Mouse (Mus musculus) liver, embryonic 15.5 days (tissue): Measurements from ENCODE around the gene Magea1. TPM values are rescaled to one million over a fixed set of nuclear protein-coding genes. Genes with fewer than 3 reads are reported as not detected.
"Not testable (repeated sequence)": the region's sequence is repeated elsewhere in the genome, so short reads cannot be mapped to it uniquely, and the experiment has no call there.

Experiments used
- ATAC-seq: fragments of 200-750 bp; cut with Nextera tagmentation; 2 replicates; pipeline ENCODE4 v1.8.0; 2017; ENCODE audit warnings: moderate number of reproducible peaks, mild to moderate bottlenecking, moderate library complexity; ENCODE audit not compliant: insufficient read depth
- H3K27ac ChIP-seq: fragments of 300-500 bp; sonication (generic); replicated peaks from 2 replicates; pipeline ENCODE4 v1.5.1; 2015; ENCODE audit warnings: mild to moderate bottlenecking, inconsistent platforms
- H3K27me3 ChIP-seq: fragments of 300-500 bp; sonication (generic); 2 replicates; pipeline ENCODE4 v1.6.1; 2015; ENCODE audit warnings: mild to moderate bottlenecking, inconsistent platforms
- H3K36me3 ChIP-seq: fragments of 300-500 bp; sonication (generic); replicated peaks from 2 replicates; pipeline ENCODE4 v1.6.1; 2015; ENCODE audit warnings: moderate library complexity, mild to moderate bottlenecking, inconsistent platforms
- H3K4me1 ChIP-seq: fragments of 300-500 bp; sonication (generic); replicated peaks from 2 replicates; pipeline ENCODE4 v1.6.1; 2015; ENCODE audit warnings: inconsistent platforms
- H3K4me2 ChIP-seq: fragments of 300-500 bp; sonication (generic); 2 replicates; pipeline ENCODE4 v1.6.1; 2015; ENCODE audit warnings: moderate library complexity, mild to moderate bottlenecking, inconsistent platforms
- H3K4me3 ChIP-seq: fragments of 300-500 bp; sonication (generic); replicated peaks from 2 replicates; pipeline ENCODE4 v1.5.1; 2015; ENCODE audit warnings: mild to moderate bottlenecking, inconsistent platforms
- H3K9ac ChIP-seq: fragments of 300-500 bp; sonication (generic); 2 replicates; pipeline ENCODE4 v1.6.1; 2015; ENCODE audit warnings: moderate library complexity, mild to moderate bottlenecking, inconsistent platforms
- H3K9me3 ChIP-seq: fragments of 300-500 bp; sonication (generic); replicated peaks from 2 replicates; pipeline ENCODE4 v1.6.1; 2016; ENCODE audit warnings: inconsistent platforms
- WGBS: fragments of 180-500 bp; shearing (Covaris S2); methylation state at CpG from one replicate; pipeline ENCODE4 v1.1.7; 2015; ENCODE audit warnings: mixed read lengths; ENCODE audit not compliant: insufficient replicate concordance; 5-methylcytosine and 5-hydroxymethylcytosine counted together
- polyA plus RNA-seq: library from polyadenylated mRNA; unstranded; fragments of >200 nt; fragmentation: Nextera tagmentation; extraction: Ambion mirVana; gene quantifications from 2 replicates; pipeline ENCODE4 v1.2.1, GENCODE M21; 2015

Magea1 gene
- not detected in 2 replicates for polyA plus RNA-seq

DNA sequence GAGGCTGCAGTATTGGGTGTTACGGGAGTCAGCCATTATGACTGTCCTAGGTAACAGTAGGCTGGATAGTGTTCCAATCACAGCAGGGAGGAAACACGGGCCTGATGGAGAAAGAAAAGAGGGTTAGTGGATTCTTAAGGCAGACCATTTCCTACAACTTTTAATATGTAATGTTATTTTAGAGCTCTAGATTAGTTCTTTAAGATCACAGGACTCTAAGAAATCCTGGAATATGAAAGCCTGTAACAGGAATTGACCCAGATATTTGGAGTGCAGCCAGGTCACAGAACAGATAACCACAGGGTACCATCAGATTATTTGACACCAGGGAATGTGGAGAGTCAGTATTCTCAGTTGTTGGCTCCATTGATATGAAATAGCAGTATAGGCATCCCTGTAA, at the start of gene Magea1:
Magea1 (minus strand) TSS at position 101 of the 400 bp plus-strand sequence.
- H3K27me3 ChIP-seq, H3K9ac ChIP-seq, H3K36me3 ChIP-seq, ATAC-seq, H3K4me1 ChIP-seq, H3K27ac ChIP-seq, H3K9me3 ChIP-seq, H3K4me2 ChIP-seq, H3K4me3 ChIP-seq: not testable (repeated sequence)
- 79% methylated on average over 1 of the region's 2 CpGs for WGBS

DNA sequence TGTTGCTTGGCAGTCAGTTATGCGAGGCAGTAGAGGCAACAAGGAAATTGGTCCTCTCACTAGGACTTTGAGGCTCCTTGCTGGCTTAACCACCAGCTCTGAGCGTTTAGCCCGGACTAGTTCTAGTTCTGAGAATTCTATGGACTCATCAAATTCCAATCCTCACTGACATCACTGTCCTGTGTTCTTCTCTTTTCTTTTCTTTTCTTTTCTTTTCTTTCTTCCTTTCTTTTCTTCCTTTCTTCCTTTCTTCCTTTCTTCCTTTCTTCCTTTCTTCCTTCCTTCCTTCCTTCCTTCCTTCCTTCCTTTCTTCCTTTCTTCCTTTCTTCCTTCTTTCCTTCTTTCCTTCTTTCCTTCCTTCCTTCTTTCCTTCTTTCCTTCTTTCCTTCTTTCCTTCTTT, 38.7 kb upstream of the Magea1 start, which contains the start of gene Cldn34b2:
Cldn34b2 (minus strand) TSS at position 101 of the 400 bp plus-strand sequence.
- H3K9ac ChIP-seq, ATAC-seq, H3K9me3 ChIP-seq, H3K27ac ChIP-seq, H3K4me2 ChIP-seq, H3K4me1 ChIP-seq, H3K4me3 ChIP-seq, H3K36me3 ChIP-seq, H3K27me3 ChIP-seq: not testable (repeated sequence)
- 61% methylated on average over 3 of the region's 3 CpGs for WGBS

DNA sequence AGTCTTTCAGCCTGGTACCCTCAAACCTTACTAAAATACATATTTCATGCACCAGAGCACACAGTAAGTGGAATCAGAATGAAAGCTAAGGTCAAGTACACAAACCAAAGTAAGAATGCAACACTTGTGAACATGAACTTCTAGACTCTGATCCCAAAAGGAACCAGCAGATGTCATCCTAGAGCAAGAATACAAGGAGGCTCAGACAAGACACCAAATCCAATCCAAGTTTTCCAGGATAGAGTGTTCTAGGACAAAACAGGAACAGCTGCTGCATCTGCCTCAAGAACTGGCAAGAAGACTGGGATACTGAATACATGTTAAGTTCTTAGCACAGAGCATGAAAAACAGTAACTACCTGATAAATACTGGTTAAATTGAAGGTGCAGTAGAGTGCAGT, 8.4 kb upstream of the Magea1 start:
- Histone ChIP-seq H3K27me3 (no peaks in the 10 kb centered on the region), H3K4me2 (no peak overlapping the region), H3K9ac (no peak overlapping the region), H3K4me1 (no peaks in the 10 kb centered on the region), H3K9me3 (no peaks in the 10 kb centered on the region), H3K36me3 (no peaks in the 10 kb centered on the region), H3K4me3 (no peak overlapping the region), H3K27ac (no peak overlapping the region)
- no peak for ATAC-seq

DNA sequence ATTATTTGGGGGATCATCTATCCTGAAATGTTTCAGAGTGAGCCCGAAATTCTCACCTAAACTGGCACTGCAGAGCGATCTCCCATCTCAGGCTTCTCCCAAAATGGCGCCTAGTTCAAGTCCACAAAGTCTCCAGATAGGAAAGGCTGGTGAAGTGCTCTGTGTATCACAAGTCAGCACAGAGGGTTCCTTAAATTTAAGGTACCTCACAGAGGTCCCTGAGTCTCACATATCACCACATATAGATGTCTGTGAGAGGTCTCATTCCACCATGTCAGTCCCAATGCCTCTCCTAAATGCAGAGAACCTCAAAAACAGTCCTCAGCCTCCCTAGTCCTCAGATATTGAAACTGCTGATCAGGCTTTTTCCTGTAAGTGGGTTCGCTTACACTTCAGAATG, 4.0 kb upstream of the Magea1 start, which contains the start of gene Magea2:
Magea2 (minus strand) TSS at position 101 of the 400 bp plus-strand sequence.
- H3K9ac ChIP-seq, H3K36me3 ChIP-seq, H3K9me3 ChIP-seq, H3K4me3 ChIP-seq, H3K27ac ChIP-seq, ATAC-seq, H3K27me3 ChIP-seq, H3K4me2 ChIP-seq, H3K4me1 ChIP-seq: not testable (repeated sequence)
- WGBS, result 51% methylated on average over 4 of the region's 4 CpGs

DNA sequence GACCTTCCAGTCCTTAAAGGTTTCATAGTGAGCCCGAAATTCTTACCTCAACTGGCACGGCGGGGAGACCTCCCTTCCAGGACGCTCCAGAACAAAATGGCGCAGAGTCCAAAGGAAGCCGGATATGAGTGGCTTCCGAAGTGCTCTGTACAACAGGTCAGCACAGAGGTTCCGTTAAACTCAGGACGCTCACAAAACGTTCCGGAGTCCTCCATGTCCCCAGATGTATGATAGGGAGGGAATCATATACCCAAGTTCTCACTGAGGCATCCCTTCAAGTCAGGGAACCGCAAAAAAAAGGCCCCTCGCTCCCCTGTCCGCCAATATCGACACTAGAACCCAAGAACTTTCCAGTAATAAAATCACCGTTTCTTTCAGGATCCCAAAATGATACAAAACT, 26.5 kb downstream of the Magea1 start, which contains the start of gene Magea5:
Magea5 (minus strand) TSS at position 101 of the 400 bp plus-strand sequence.
- not testable (repeated sequence) for H3K27ac ChIP-seq, H3K27me3 ChIP-seq, H3K9ac ChIP-seq, H3K9me3 ChIP-seq, H3K4me1 ChIP-seq, H3K36me3 ChIP-seq, H3K4me3 ChIP-seq, ATAC-seq, H3K4me2 ChIP-seq
- 65% methylated on average over 16 of the region's 16 CpGs for WGBS

Other genes starting within 250 kb of the Magea1 start
- not detected in 2 replicates for gene Cldn34b1, start 199.5 kb downstream of the Magea1 start, polyA plus RNA-seq
- not detected in 2 replicates for gene Magea6, start 153.8 kb downstream of the Magea1 start, polyA plus RNA-seq
- not detected in 2 replicates for gene Magea3, start 140.3 kb downstream of the Magea1 start, polyA plus RNA-seq
- gene Magea8, start 93.9 kb downstream of the Magea1 start, polyA plus RNA-seq, result not detected in 2 replicates
- gene Magea5, start 26.6 kb downstream of the Magea1 start, polyA plus RNA-seq, result not detected in 2 replicates
- gene Magea2, start 3.9 kb upstream of the Magea1 start, polyA plus RNA-seq, result not detected in 2 replicates
- gene Cldn34b2, start 38.6 kb upstream of the Magea1 start, polyA plus RNA-seq, result not detected in 2 replicates
- gene Sat1, start 126.7 kb upstream of the Magea1 start, polyA plus RNA-seq, result 101 and 104 TPM in 2 replicates
- 10.9 and 12.0 TPM in 2 replicates for gene Acot9, start 172.7 kb upstream of the Magea1 start, polyA plus RNA-seq